Comparison of ENCODE assay signal across 8 mouse cellular contexts in genomic region chr3:30995899-30996687, GRCm38 (mm10). TPM values are rescaled to one million over a fixed set of nuclear protein-coding genes. Genes with fewer than 3 reads are reported as not detected.
A peak's percentile ranks its signal among the peaks of the same experiment; 100 is the strongest.
DNase-seq lines count a peak whose midpoint lies in the region; ATAC-seq lines count a peak whose summit lies in the region.

No protein-coding gene starts in this region.

- H3K27me3 ChIP-seq in neural tube, embryonic 11.5 days (ENCODE audit: control insufficient read depth, insufficient read depth, low read length): no peaks in the 10 kb centered on the region
- H3K27me3 ChIP-seq in limb, embryonic 13.5 days: no peaks in the 10 kb centered on the region
- no peaks in the 10 kb centered on the region for H3K27me3 ChIP-seq in midbrain, embryonic 16.5 days (ENCODE audit: control insufficient read depth, insufficient read depth, low read depth, low read length)

- H3K27ac ChIP-seq in neural tube, embryonic 11.5 days (ENCODE audit: low read depth, low read length): peak overlapping the region; percentile 77
- peak overlapping the region; percentile 69 for H3K27ac ChIP-seq in limb, embryonic 13.5 days
- H3K27ac ChIP-seq in midbrain, embryonic 16.5 days (ENCODE audit: low read length): peak overlapping the region; percentile 83

- peak overlapping the region; percentile 87 for H3K9ac ChIP-seq in neural tube, embryonic 11.5 days (ENCODE audit: low read length)
- peak overlapping the region; percentile 92 for H3K9ac ChIP-seq in limb, embryonic 13.5 days
- H3K9ac ChIP-seq in midbrain, embryonic 16.5 days (ENCODE audit: low read depth, low read length): peak overlapping the region; percentile 87

- under 1% methylated on average over 49 of the region's 49 CpGs for WGBS in neural tube, embryonic 11.5 days
- under 1% methylated on average over 49 of the region's 49 CpGs for WGBS in limb, embryonic 13.5 days
- under 1% methylated on average over 49 of the region's 49 CpGs for WGBS in midbrain, embryonic 16.5 days

- H3K9me3 ChIP-seq in neural tube, embryonic 11.5 days (ENCODE audit: control insufficient read depth, low read length): no peaks in the 10 kb centered on the region
- H3K9me3 ChIP-seq in limb, embryonic 13.5 days: no peaks in the 10 kb centered on the region
- no peaks in the 10 kb centered on the region for H3K9me3 ChIP-seq in midbrain, embryonic 16.5 days (replicated peaks; ENCODE audit: control insufficient read depth, low read length, poor library complexity, severe bottlenecking)

- DNase-seq in adrenal gland, adult 8-10 months: peak; percentile 42
- no peak for DNase-seq in adrenal gland, adult 2 months
- no peak for DNase-seq in neural tube, embryonic 11.5 days (ENCODE audit: low spot score)
- no peak for DNase-seq in neural tube, embryonic 10.5 days (ENCODE audit: extremely low spot score, low spot score)
- DNase-seq in spleen, postnatal 14 days (ENCODE audit: low spot score in 2 of 2): no peak

- ATAC-seq in neural tube, embryonic 11.5 days (ENCODE audit: insufficient read depth, low FRiP score, low TSS enrichment): peak; percentile 80; the same call in 1 of the 2 replicates
- 0 out of 2 replicates have a peak, but pooled peaks have one; percentile 8 for ATAC-seq in erythroblast, adult 5-6 weeks (replicated peaks; ENCODE audit: low FRiP score, poor library complexity, severe bottlenecking)
- ATAC-seq in limb, embryonic 13.5 days (ENCODE audit: low FRiP score, low read depth): peak; percentile 25
- ATAC-seq in midbrain, embryonic 16.5 days: peak; percentile 84

- peak overlapping the region; percentile 89 for H3K4me3 ChIP-seq in neural tube, embryonic 11.5 days (ENCODE audit: low read depth, low read length)
- peak overlapping the region; percentile 85 for H3K4me3 ChIP-seq in limb, embryonic 13.5 days
- H3K4me3 ChIP-seq in midbrain, embryonic 16.5 days (ENCODE audit: low read depth, low read length): peak overlapping the region; percentile 89

- H3K36me3 ChIP-seq in neural tube, embryonic 11.5 days (ENCODE audit: control insufficient read depth, insufficient read depth, low read length): no peaks in the 10 kb centered on the region
- no peaks in the 10 kb centered on the region for H3K36me3 ChIP-seq in limb, embryonic 13.5 days
- no peaks in the 10 kb centered on the region for H3K36me3 ChIP-seq in midbrain, embryonic 16.5 days (ENCODE audit: control insufficient read depth, insufficient read depth, low read length)

- peak overlapping the region; percentile 67 for H3K4me2 ChIP-seq in neural tube, embryonic 11.5 days (ENCODE audit: low read depth)
- H3K4me2 ChIP-seq in limb, embryonic 13.5 days (replicated peaks): peak overlapping the region; percentile 74
- peak overlapping the region; percentile 68 for H3K4me2 ChIP-seq in midbrain, embryonic 16.5 days (ENCODE audit: low read length)

- H3K4me1 ChIP-seq in neural tube, embryonic 11.5 days (ENCODE audit: control insufficient read depth, insufficient read depth, low read length): 0 out of 2 replicates have a peak, but pooled peaks cover 4% of the 10 kb centered on the region
- peaks cover 41% of the 10 kb centered on the region for H3K4me1 ChIP-seq in limb, embryonic 13.5 days
- H3K4me1 ChIP-seq in midbrain, embryonic 16.5 days (ENCODE audit: control insufficient read depth, insufficient read depth, low read length): peaks cover 18% of the 10 kb centered on the region

RNA-seq across cellular contexts. Expression of gene Prkci, which starts 0.5 kb away (rescaled TPM):
- total RNA-seq in adrenal gland, adult 8-10 months (2022): 10 to 100 TPM; 46.4 to 50.6 (median 50.1) TPM
- total RNA-seq in adrenal gland, adult 2 months (2021): 10 to 100 TPM; 47.5 to 47.8 TPM
- 8.4 and 8.5 TPM in 2 replicates for polyA plus RNA-seq in adrenal gland, adult 2 months (2012; rRNA removed)
- 44.7 and 47.8 TPM in 2 replicates for polyA plus RNA-seq in neural tube, embryonic 11.5 days (2014; fragmentation: Nextera tagmentation; extraction: Ambion mirVana)
- total RNA-seq in erythroblast, adult 5-6 weeks (2015; ENCODE audit: low replicate concordance): 5.6 and 9.2 TPM in 2 replicates
- 8.1 and 19.5 TPM in 2 replicates for total RNA-seq in erythroblast, adult 5-6 weeks (2017; ENCODE audit: low replicate concordance)
- polyA plus RNA-seq in limb, embryonic 13.5 days (2015; fragmentation: Nextera tagmentation; extraction: Ambion mirVana): 34.0 and 35.5 TPM in 2 replicates
- 25.4 and 25.5 TPM in 2 replicates for polyA plus RNA-seq in midbrain, embryonic 16.5 days (2015; fragmentation: Nextera tagmentation; extraction: Ambion mirVana)

RNA-seq across cellular contexts. Expression of gene Phc3, which starts 26.9 kb away (rescaled TPM):
- total RNA-seq in adrenal gland, adult 8-10 months (2022): 10 to 100 TPM; 33.5 to 60.0 (median 42.9) TPM
- total RNA-seq in adrenal gland, adult 2 months (2021): 10 to 100 TPM; 26.8 to 41.5 TPM
- polyA plus RNA-seq in adrenal gland, adult 2 months (2012; rRNA removed): 24.8 and 32.1 TPM in 2 replicates
- 5.2 and 5.6 TPM in 2 replicates for polyA plus RNA-seq in neural tube, embryonic 11.5 days (2014; fragmentation: Nextera tagmentation; extraction: Ambion mirVana)
- total RNA-seq in erythroblast, adult 5-6 weeks (2015; ENCODE audit: low replicate concordance): 8.4 and 11.5 TPM in 2 replicates
- total RNA-seq in erythroblast, adult 5-6 weeks (2017; ENCODE audit: low replicate concordance): 12.8 and 16.5 TPM in 2 replicates
- 7.8 and 7.9 TPM in 2 replicates for polyA plus RNA-seq in limb, embryonic 13.5 days (2015; fragmentation: Nextera tagmentation; extraction: Ambion mirVana)
- polyA plus RNA-seq in midbrain, embryonic 16.5 days (2015; fragmentation: Nextera tagmentation; extraction: Ambion mirVana): 7.8 and 7.9 TPM in 2 replicates

Comparison
In these comparisons a context has a peak if more than half of its experiments do, and no peak if none do; other contexts are left out.
1. ATAC-seq: peak in every context shown above with its lines; median percentile 84 in midbrain, embryonic 16.5 days; 80 in neural tube, embryonic 11.5 days; 25 in limb, embryonic 13.5 days; 8 in erythroblast, adult 5-6 weeks.